Mouse (Mus musculus) limb, embryonic 15.5 days (tissue): ENCODE measurements around the gene Tmod2. TPM values are rescaled to one million over a fixed set of nuclear protein-coding genes. Genes with fewer than 3 reads are reported as not detected.
"Not testable (repeated sequence)": the region's sequence is repeated elsewhere in the genome, so short reads cannot be mapped to it uniquely, and the experiment has no call there.

ENCODE experiments used
- ATAC-seq: fragments of 200-750 bp; cut with Nextera tagmentation; 2 replicates; pipeline ENCODE4 v1.8.0; 2017; ENCODE audit warnings: low read depth, moderate TSS enrichment; ENCODE audit not compliant: insufficient number of reproducible peaks, low FRiP score, low TSS enrichment
- H3K27ac ChIP-seq: fragments of 300-500 bp; sonication (generic); 2 replicates; pipeline ENCODE4 v1.5.1; 2015; ENCODE audit warnings: moderate library complexity, mild to moderate bottlenecking, inconsistent platforms
- H3K27me3 ChIP-seq: fragments of 300-500 bp; sonication (generic); 2 replicates; pipeline ENCODE4 v1.6.1; 2015; ENCODE audit warnings: inconsistent platforms
- H3K36me3 ChIP-seq: fragments of 300-500 bp; sonication (generic); 2 replicates; pipeline ENCODE4 v1.6.1; 2015; ENCODE audit warnings: inconsistent platforms
- H3K4me1 ChIP-seq: fragments of 300-500 bp; sonication (generic); 2 replicates; pipeline ENCODE4 v1.6.1; 2015; ENCODE audit warnings: inconsistent platforms
- H3K4me2 ChIP-seq: fragments of 300-500 bp; sonication (generic); 2 replicates; pipeline ENCODE4 v1.6.1; 2015; ENCODE audit warnings: mild to moderate bottlenecking, inconsistent platforms
- H3K4me3 ChIP-seq: fragments of 300-500 bp; sonication (generic); 2 replicates; pipeline ENCODE4 v1.5.1; 2015; ENCODE audit warnings: mild to moderate bottlenecking, inconsistent platforms
- H3K9ac ChIP-seq: fragments of 300-500 bp; sonication (generic); 2 replicates; pipeline ENCODE4 v1.6.1; 2015; ENCODE audit warnings: inconsistent platforms
- H3K9me3 ChIP-seq: fragments of 300-500 bp; sonication (generic); 2 replicates; pipeline ENCODE4 v1.6.1; 2016; ENCODE audit warnings: inconsistent platforms
- WGBS: fragments of 180-500 bp; shearing (Covaris S2); methylation state at CpG from one replicate; pipeline ENCODE4 v1.1.7; 2015; 5-methylcytosine and 5-hydroxymethylcytosine counted together
- polyA plus RNA-seq: library from polyadenylated mRNA; unstranded; fragments of >200 nt; fragmentation: Nextera tagmentation; extraction: Ambion mirVana; gene quantifications from 2 replicates; pipeline ENCODE4 v1.2.1, GENCODE M21; 2015

The Tmod2 gene
- polyA plus RNA-seq, 1 experiment from 2014 or later, result 21.8 TPM

DNA sequence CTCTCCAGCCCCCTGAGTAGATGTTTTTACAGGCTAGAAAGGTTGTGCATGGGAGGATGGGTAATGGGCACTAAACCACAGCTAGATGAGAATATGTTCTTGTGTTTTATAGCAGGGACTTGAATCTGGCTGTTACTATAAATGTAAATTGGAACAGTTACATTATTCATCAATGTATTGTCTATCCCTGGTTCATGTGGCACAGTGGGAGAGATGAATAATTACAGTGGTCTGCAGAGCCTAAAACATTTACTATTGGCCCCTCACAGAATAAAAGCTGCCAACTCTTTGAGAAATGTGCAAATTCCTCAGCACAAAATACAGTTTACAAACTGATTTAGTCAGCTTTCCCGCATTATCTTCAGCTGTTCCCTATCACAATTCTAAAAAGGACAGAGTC, 74.7 kb downstream of the Tmod2 start:
- H3K9me3 ChIP-seq, result no peaks in the 10 kb centered on the region
- H3K27ac ChIP-seq, result no peak overlapping the region
- WGBS, result 62% methylated on average over 1 of the region's 1 CpGs

DNA sequence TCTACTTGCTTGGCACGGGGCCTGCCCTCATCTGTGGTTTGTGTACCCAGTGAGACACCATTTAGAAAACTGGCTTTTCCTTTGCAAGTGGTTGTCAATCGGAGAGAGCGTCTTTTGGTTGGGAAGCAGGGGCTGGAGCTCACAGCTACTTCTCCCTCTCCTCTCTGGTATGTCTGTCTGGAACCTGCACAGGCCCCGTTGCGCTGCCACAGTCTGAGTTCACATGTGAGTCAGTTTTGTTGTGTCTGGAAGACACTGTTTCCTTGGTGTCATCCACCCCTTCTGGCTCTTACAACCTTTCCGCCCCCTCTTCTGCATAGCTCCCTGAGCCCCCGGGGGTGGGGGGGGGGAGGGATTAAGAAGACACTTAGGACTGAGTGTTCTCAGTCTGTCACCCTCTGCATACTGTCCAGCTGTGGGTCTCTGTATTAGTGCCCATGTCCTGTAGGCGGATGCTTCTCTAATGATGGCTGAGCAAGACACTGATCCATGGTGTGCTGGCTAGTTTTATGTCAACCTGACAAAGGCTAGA, 76.6 kb downstream of the Tmod2 start:
- no peaks in the 10 kb centered on the region for H3K9me3 ChIP-seq
- H3K4me2 ChIP-seq, result no peak overlapping the region
- H3K27ac ChIP-seq, result no peak overlapping the region
- WGBS, result 84% methylated on average over 8 of the region's 8 CpGs
- no peaks in the 10 kb centered on the region for H3K27me3 ChIP-seq
- H3K9ac ChIP-seq, result no peak overlapping the region
- H3K4me1 ChIP-seq, result no peaks in the 10 kb centered on the region
- peaks cover 16% of the 10 kb centered on the region for H3K36me3 ChIP-seq
- H3K4me3 ChIP-seq, result no peak overlapping the region
- no peak for ATAC-seq

More for the DNA sequence above, 74.7 kb downstream of the Tmod2 start:
- peaks cover 3% of the 10 kb centered on the region; the same call in 1 of the 2 replicates for H3K4me1 ChIP-seq
- H3K27me3 ChIP-seq, result no peaks in the 10 kb centered on the region
- H3K9ac ChIP-seq, result no peak overlapping the region
- ATAC-seq, result no peak
- no peak overlapping the region for H3K4me3 ChIP-seq
- H3K4me2 ChIP-seq, result no peak overlapping the region
- H3K36me3 ChIP-seq, result peaks cover 10% of the 10 kb centered on the region; the same call in 1 of the 2 replicates

DNA sequence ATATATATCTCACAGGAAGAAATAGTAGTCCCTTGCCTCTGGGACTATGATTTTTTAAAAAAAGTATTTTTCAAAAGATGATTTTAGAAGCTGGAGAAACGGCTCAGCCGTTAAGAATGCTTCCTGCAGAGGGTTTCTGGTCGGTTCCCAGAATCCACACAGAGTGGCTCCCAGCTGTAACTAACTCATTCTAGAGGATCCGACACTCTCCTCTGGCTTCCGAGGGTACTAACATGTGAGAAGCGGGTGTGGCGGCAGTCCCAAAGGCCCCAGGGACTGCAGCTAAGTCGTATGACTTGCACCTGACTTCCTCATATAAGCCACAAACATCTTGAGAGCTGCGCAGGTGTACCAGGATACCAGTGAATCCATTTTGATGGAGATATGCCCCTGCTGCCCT, 78.1 kb downstream of the Tmod2 start:
- H3K4me1 ChIP-seq, H3K27ac ChIP-seq, H3K9me3 ChIP-seq, ATAC-seq, H3K4me2 ChIP-seq, H3K9ac ChIP-seq, H3K27me3 ChIP-seq, H3K4me3 ChIP-seq: not testable (repeated sequence)
- 67% methylated on average over 9 of the region's 9 CpGs for WGBS
- H3K36me3 ChIP-seq, result peaks cover 27% of the 10 kb centered on the region

DNA sequence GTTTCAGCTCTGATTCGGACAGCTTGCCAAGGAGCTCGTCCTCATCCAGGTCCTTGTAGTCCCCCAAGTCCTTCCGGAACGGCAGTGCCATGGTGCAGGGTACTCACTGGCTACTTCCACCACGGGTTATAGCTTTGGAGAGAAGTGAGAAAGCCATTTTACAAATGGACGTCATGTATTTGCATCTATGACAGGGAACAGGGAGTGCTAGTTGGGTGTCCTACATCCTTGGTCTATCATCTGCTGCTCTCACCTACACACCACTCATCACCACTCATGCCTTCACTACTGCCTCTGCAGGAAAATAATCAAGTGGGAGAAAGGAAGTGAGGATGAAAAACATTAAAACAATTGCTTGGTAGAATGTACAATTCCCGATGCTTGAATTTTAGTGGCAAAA, 78.7 kb downstream of the Tmod2 start:
- H3K4me2 ChIP-seq, result no peak overlapping the region
- no peaks in the 10 kb centered on the region for H3K9me3 ChIP-seq
- H3K4me3 ChIP-seq, result no peak overlapping the region
- H3K27me3 ChIP-seq, result no peaks in the 10 kb centered on the region
- 95% methylated on average over 7 of the region's 7 CpGs for WGBS
- no peak for ATAC-seq
- H3K36me3 ChIP-seq, result peaks cover 31% of the 10 kb centered on the region
- H3K9ac ChIP-seq, result no peak overlapping the region
- no peak overlapping the region for H3K27ac ChIP-seq
- H3K4me1 ChIP-seq, result 0 out of 2 replicates have a peak, but pooled peaks cover 1% of the 10 kb centered on the region

DNA sequence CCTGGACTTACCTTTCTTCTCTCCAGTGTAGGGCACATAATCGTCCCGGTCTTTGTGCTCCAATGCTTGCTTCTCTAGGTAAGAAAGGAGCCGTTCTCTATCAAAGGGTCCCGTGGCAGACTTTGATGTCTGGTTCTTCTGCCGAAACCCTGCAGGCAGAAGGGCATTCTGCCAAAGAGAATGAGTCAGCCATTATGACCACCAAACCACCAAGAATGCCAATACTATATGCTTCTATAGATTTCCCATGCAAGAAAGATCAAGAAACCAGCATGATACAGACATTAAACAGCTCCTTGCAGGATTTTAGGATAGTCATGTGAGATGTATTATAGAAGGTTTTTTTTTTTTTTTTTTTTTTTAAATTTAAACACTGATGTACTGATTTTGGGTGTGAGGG, 81.8 kb downstream of the Tmod2 start:
- no peak overlapping the region for H3K9ac ChIP-seq
- H3K27me3 ChIP-seq, result no peaks in the 10 kb centered on the region
- no peak overlapping the region for H3K4me2 ChIP-seq
- H3K27ac ChIP-seq, result no peak overlapping the region
- WGBS, result 59% methylated on average over 5 of the region's 5 CpGs
- no peak overlapping the region for H3K4me3 ChIP-seq
- H3K36me3 ChIP-seq, result peaks cover 28% of the 10 kb centered on the region
- no peak for ATAC-seq
- H3K9me3 ChIP-seq, result no peaks in the 10 kb centered on the region
- 0 out of 2 replicates have a peak, but pooled peaks cover 3% of the 10 kb centered on the region for H3K4me1 ChIP-seq

DNA sequence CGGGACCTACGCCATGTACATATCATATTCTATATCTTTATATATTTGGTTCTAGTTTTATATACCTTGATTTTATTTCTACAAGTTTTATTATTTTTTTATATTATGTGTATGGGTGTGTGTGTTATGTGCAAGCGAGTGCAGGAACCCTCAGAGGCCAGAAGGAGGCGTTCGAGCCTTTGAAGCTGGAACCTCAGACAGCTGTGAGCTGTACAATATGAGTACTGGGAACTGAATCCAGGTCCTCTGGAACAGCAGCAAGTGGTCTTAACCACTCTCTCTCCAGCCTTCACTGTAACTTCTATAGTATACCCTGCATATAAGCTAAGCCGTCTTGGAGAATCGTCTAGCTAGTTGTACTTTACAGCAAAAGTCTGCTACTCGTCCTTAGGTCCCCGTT, 83.0 kb downstream of the Tmod2 start:
- Histone ChIP-seq H3K9me3 (no peaks in the 10 kb centered on the region), H3K27me3 (no peaks in the 10 kb centered on the region), H3K27ac (no peak overlapping the region), H3K36me3 (peaks cover 28% of the 10 kb centered on the region), H3K4me3 (no peak overlapping the region), H3K4me1 (0 out of 2 replicates have a peak, but pooled peaks cover 3% of the 10 kb centered on the region), H3K4me2 (no peak overlapping the region), H3K9ac (no peak overlapping the region)
- WGBS, result 96% methylated on average over 9 of the region's 9 CpGs
- no peak for ATAC-seq

DNA sequence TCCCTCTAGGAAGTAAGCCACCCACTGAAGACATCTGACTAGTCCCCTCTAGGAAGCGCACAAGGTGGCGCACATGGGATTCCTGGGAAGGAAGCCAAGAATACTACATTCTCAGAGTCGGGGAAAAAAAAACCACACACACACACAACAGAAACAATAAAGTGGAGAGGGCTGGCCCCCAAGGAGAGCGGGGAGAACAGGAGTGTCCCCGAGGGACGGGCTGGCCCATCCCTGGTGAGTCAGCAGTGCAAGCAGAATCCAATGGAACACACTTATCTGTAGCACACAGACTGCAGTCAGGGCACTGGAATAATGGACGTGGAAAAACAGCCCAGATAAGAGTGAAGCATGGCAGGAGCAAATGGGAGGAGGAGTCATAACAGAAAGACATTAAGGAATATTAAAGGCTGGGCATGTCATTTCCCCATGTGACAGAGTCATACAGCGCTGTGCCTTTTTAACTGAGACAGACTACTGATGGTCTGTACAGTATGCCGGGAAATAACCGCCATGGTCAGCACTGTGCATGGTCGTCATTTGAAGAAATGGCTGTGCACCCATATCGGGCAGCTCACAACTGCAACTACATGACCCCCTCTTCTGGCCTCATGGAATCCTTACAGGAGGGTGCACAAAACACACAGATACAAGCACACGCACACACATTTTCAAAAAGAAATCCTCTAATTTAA, 83.6 kb downstream of the Tmod2 start:
- Histone ChIP-seq H3K36me3 (peaks cover 28% of the 10 kb centered on the region), H3K27ac (no peak overlapping the region), H3K4me3 (no peak overlapping the region), H3K9ac (no peak overlapping the region), H3K27me3 (no peaks in the 10 kb centered on the region), H3K4me2 (no peak overlapping the region), H3K4me1 (0 out of 2 replicates have a peak, but pooled peaks cover 3% of the 10 kb centered on the region), H3K9me3 (no peaks in the 10 kb centered on the region)
- 70% methylated on average over 13 of the region's 13 CpGs for WGBS
- no peak for ATAC-seq

DNA sequence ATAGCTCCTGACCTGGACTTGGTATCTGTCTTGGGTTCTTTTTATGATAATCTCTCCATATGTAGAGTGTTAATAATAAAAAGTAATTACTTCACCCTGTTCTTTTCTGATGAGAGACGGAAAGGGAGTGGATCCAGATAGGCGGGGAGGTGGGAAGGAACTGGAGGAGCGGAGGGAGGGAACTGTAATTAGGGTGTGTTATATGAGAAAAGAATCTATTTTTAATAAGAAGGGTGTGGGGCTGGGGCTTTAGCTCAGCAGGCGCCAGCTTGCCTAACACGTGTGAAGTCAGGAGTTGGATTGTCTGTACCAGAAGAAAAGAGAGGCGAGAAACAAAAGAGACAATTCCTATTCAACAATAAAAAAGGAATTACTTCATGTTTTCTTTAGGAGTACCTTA, 87.5 kb downstream of the Tmod2 start:
- Histone ChIP-seq H3K9ac (no peak overlapping the region), H3K36me3 (peaks cover 13% of the 10 kb centered on the region), H3K9me3 (no peaks in the 10 kb centered on the region), H3K4me1 (0 out of 2 replicates have a peak, but pooled peaks cover 3% of the 10 kb centered on the region), H3K27ac (no peak overlapping the region), H3K4me3 (no peak overlapping the region), H3K27me3 (no peaks in the 10 kb centered on the region), H3K4me2 (no peak overlapping the region)
- 40% methylated on average over 6 of the region's 6 CpGs for WGBS
- ATAC-seq, result no peak

DNA sequence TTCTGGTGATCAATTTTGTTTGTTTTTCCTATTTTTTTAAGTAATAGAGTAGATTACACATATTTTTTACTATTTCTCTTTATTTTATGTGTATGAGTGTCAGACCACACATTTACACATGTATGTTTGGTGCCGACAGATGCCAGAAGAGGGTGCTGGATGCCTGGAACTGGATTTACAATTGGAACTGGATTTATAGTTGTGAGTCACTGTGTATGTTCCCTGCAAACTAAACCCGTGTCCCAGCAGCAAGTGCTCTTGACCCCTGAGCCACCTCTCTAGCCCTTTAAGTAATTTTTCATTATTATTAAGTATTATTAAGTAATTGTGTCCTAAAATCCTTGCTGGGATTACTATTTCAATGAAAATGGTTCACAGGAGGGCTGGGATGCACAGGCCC, 88.9 kb downstream of the Tmod2 start:
- Histone ChIP-seq H3K4me2 (no peak overlapping the region), H3K4me3 (no peak overlapping the region), H3K27ac (no peak overlapping the region), H3K36me3 (0 out of 2 replicates have a peak, but pooled peaks cover under 1% of the 10 kb centered on the region), H3K27me3 (no peaks in the 10 kb centered on the region), H3K4me1 (no peaks in the 10 kb centered on the region), H3K9ac (no peak overlapping the region), H3K9me3 (no peaks in the 10 kb centered on the region)
- 63% methylated on average over 2 of the region's 2 CpGs for WGBS
- no peak for ATAC-seq

DNA sequence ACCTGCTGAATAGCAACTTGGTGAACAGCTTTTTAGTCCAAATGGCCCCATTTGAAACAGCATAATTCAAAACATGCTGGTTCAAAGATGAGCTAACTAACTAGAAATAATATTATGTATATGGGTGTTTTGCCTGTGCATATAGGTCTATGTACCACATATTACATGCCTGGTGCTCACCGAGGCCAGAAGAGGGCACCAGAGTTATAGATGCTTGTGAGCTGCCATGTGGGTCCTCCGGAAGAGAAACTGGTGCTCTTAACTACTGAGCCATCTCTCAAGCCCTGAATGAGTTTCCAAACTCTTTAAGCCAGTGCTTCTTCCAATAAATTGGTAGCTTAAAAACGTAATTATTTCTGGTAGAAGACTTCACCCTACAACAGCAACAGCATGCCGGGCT, 89.3 kb downstream of the Tmod2 start:
- no peak for ATAC-seq
- no peaks in the 10 kb centered on the region for H3K4me1 ChIP-seq
- H3K36me3 ChIP-seq, result no peaks in the 10 kb centered on the region
- 50% methylated on average over 4 of the region's 4 CpGs for whole genome bisulfite sequencing
- no peak overlapping the region for H3K4me2 ChIP-seq
- no peak overlapping the region for H3K27ac ChIP-seq
- H3K4me3 ChIP-seq, result no peak overlapping the region
- no peak overlapping the region for H3K9ac ChIP-seq
- no peaks in the 10 kb centered on the region for H3K9me3 ChIP-seq
- H3K27me3 ChIP-seq, result no peaks in the 10 kb centered on the region

DNA sequence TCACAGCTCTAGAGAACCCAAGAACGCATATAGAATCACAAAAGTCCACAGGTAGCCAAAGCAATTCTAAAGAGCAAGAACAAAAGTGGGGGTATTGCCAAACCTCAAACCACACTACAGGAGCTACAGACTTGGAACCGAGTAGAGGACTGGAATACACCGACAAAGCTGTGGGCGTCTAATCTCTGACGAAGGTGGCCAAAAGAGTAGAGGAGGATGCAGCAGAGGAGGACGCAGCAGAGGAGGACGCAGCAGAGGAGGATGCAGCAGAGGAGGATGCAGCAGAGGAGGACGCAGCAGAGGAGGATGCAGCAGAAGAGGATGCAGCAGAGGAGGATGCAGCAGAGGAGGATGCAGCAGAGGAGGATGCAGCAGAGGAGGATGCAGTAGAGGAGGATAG, 90.2 kb downstream of the Tmod2 start:
- Histone ChIP-seq H3K4me1 (no peaks in the 10 kb centered on the region), H3K4me2 (no peak overlapping the region), H3K27me3 (no peaks in the 10 kb centered on the region), H3K9me3 (no peaks in the 10 kb centered on the region), H3K27ac (no peak overlapping the region), H3K36me3 (peaks cover under 1% of the 10 kb centered on the region; the same call in 1 of the 2 replicates), H3K9ac (no peak overlapping the region), H3K4me3 (no peak overlapping the region)
- 89% methylated on average over 8 of the region's 8 CpGs for WGBS
- no peak for ATAC-seq

DNA sequence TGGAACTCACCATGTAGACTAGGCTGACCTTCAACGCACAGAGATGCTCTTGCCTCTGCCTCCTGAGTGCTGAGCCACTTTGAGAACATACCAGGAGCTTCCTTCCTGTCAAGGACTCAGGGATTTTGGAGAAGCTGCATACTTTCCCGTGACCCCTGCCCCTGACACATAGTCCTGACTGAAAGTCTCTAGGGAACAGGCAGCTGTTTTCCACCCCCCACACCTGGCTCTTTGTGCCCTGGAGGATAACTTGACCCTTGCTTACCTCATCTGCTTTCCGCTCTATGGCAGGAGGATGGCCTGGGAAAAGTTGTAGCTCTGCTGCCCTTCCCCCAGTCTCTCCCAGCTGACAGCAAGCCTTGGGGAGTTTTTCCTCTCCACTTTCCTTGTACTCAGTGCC, 93.4 kb downstream of the Tmod2 start:
- no peak overlapping the region for H3K4me2 ChIP-seq
- no peak overlapping the region for H3K4me3 ChIP-seq
- H3K9me3 ChIP-seq, result no peaks in the 10 kb centered on the region
- H3K4me1 ChIP-seq, result no peaks in the 10 kb centered on the region
- H3K36me3 ChIP-seq, result peaks cover 25% of the 10 kb centered on the region
- H3K27me3 ChIP-seq, result no peaks in the 10 kb centered on the region
- no peak overlapping the region for H3K9ac ChIP-seq
- H3K27ac ChIP-seq, result no peak overlapping the region
- no peak for ATAC-seq
- WGBS, result 72% methylated on average over 3 of the region's 3 CpGs
